Mouse (Mus musculus): ENCODE measurements around the gene Cpne5. TPM values are rescaled to one million over a fixed set of nuclear protein-coding genes. Genes with fewer than 3 reads are reported as not detected.

Cpne5 gene
- polyA plus RNA-seq, 1 experiment from 2014 or later, result not detected

Other genes starting within 250 kb of the Cpne5 start
- 50.4 to 96.1 TPM (median 84.7 TPM) in 3 replicates for gene Stk38, start 230.2 kb downstream of the Cpne5 start, polyA plus RNA-seq (2018)
- 60.3 to 155 TPM (median 85.0 TPM) in 3 replicates for gene Srsf3, start 205.5 kb downstream of the Cpne5 start, polyA plus RNA-seq (2018)
- gene Cdkn1a, start 147.2 kb downstream of the Cpne5 start, polyA plus RNA-seq (2018), result 176 to 305 TPM (median 287 TPM) in 3 replicates
- 0.33 to 1.5 TPM (median 0.94 TPM) in 3 replicates for gene Rab44, start 124.0 kb downstream of the Cpne5 start, polyA plus RNA-seq (2018)
- 10.6 to 36.8 TPM (median 15.8 TPM) in 3 replicates for gene Ppil1, start 26.0 kb upstream of the Cpne5 start, polyA plus RNA-seq (2018)
- gene BC004004, start 30.6 kb upstream of the Cpne5 start, polyA plus RNA-seq (2018), result 108 to 138 TPM (median 122 TPM) in 3 replicates
- 0.22 TPM in 1 of 3 replicates, not detected in the others for gene Pi16, start 79.5 kb upstream of the Cpne5 start, polyA plus RNA-seq (2018)
- gene Mtch1, start 109.8 kb upstream of the Cpne5 start, polyA plus RNA-seq (2018), result 107 to 155 TPM (median 130 TPM) in 3 replicates
- gene Fgd2, start 122.7 kb upstream of the Cpne5 start, polyA plus RNA-seq (2018), result 29.2 to 94.0 TPM (median 43.1 TPM) in 3 replicates